Mouse (Mus musculus): ENCODE data around the gene Vsir. TPM values are rescaled to one million over a fixed set of nuclear protein-coding genes. Genes with fewer than 3 reads are reported as not detected.

Gene Vsir
- polyA plus RNA-seq, 1 experiment from 2014 or later = 4.5 TPM

GRCm38 (mm10) chr10:60391661-60392060 lies 45.0 kb downstream of the Vsir start:
- H3K36me3 ChIP-seq = no peaks in the 10 kb centered on the region
- peaks cover 14% of the 10 kb centered on the region for H3K4me1 ChIP-seq
- H3K27ac ChIP-seq (replicated peaks) = no peak overlapping the region
- 76% methylated on average over 9 of the region's 9 CpGs for WGBS
- no peak overlapping the region for H3K4me3 ChIP-seq (replicated peaks)
- no peak overlapping the region for H3K4me2 ChIP-seq
- ATAC-seq (ENCODE audit: low FRiP score) = no peak
- H3K9me3 ChIP-seq (replicated peaks) = no peaks in the 10 kb centered on the region
- no peak overlapping the region for H3K9ac ChIP-seq (replicated peaks)
- H3K27me3 ChIP-seq (replicated peaks) = no peaks in the 10 kb centered on the region

DNA sequence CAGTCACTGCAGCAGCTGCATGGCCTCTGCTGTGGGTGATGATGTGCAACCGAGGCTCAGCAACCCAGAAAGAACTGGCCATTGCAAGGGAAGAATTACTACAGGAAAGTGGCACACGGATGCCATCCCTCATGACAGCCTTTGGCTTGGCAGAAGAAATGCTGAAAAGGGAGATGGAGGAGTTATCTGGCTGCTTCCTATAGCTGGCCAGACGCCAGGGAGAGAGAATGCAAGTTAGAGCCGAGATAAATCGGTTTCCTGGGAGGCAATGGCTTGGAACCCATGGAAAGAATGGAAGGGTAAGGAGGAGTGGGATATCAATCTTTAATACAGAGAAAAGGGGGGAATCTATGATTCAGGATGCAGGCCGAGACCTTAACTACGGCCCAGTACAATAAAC lies 48.3 kb downstream of the Vsir start:
- H3K9ac ChIP-seq (replicated peaks) = no peak overlapping the region

DNA sequence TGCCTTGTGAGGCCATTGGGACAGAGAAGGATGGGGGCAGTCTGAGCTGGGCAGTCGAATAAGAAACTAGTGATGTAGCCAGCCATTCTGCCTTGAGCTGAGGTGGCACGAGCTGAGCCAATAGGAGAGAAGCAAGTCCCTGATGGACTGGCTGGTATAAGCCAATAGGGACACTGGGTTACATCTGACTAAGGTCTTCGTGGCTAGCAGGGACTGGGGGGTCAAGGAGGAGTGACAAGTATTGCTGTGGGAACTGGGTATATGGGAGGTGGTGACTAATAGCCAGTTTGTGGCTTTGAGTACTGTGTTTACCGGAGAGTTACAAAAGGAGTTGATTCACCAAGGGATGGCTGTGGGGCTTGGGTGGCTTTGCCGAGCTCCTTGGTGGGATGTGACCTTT lies 49.0 kb downstream of the Vsir start:
- Histone ChIP-seq H3K4me3 (replicated peaks) (no peak overlapping the region), H3K9me3 (replicated peaks) (no peaks in the 10 kb centered on the region), H3K36me3 (no peaks in the 10 kb centered on the region), H3K9ac (replicated peaks) (no peak overlapping the region), H3K27ac (replicated peaks) (peak overlapping the region; percentile 38; the same call in 1 of the 2 replicates), H3K4me1 (peaks cover 28% of the 10 kb centered on the region), H3K4me2 (no peak overlapping the region), H3K27me3 (replicated peaks) (no peaks in the 10 kb centered on the region)
- ATAC-seq (ENCODE audit: low FRiP score) = 0 out of 2 replicates have a peak, but pooled peaks have one; percentile 18
- 66% methylated on average over 5 of the region's 5 CpGs for whole genome bisulfite sequencing

More for the DNA sequence above, 48.3 kb downstream of the Vsir start:
- Histone ChIP-seq H3K27ac (replicated peaks) (peak overlapping the region; percentile 38), H3K36me3 (no peaks in the 10 kb centered on the region), H3K4me3 (replicated peaks) (no peak overlapping the region), H3K4me2 (no peak overlapping the region), H3K4me1 (peaks cover 24% of the 10 kb centered on the region), H3K9me3 (replicated peaks) (no peaks in the 10 kb centered on the region), H3K27me3 (replicated peaks) (no peaks in the 10 kb centered on the region)
- WGBS = 42% methylated on average over 7 of the region's 7 CpGs
- no peak for ATAC-seq (ENCODE audit: low FRiP score)

DNA sequence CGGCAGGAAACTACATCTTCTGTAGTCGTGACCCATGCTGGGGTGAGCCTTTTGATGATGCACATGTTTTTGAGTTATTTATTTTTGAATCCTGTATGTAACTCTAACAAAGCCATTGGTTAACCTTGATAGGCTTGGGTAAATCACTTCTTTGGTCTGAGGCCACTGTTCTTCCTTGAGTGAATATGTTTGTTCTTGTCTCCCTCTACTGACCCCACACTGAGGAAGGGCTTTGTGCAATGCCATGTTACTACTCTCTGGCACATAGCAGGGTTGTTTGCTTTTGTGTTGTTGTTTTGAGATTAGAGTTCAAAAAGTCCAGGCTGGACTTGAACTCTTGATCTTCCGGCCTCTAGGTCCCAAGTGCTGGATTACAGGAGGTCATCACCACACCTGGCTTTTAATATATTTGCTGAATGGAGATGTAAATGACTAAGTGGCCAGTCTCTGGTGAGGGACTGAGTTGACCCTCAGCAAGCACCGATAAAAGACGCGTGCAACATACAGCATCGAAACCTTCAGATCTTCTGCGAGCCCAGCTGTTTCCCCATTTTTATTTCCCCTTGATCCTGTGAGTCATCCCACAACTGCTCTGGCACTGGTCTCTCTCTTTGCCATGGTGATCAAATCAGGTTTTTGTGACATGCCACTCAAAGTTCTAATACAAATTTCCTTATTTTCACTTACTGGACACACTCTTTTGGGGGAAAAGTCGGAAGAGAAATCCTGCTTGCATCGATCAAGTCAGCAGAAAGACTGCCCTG lies 51.6 kb downstream of the Vsir start:
- H3K4me3 ChIP-seq (replicated peaks) = no peak overlapping the region
- no peak for ATAC-seq (ENCODE audit: low FRiP score)

DNA sequence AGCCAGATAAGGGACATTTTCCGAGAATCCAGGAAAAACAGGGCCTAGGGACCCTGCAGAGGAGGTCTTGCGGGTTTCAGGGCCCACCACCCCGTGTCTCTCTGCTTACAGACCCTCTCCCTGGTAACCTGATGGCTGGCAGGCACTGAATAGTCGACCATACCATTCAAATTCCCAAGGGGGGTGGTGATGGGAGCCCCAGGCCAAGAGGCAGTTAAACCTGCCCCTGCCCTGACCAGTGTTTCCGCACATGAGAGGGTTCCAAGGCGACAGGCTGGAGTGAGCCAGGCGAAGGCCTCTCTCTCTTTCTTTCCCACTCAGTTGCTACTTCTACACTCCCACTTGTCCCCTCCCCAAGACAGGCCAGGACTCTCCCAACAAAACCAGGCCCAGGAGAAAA lies 52.8 kb downstream of the Vsir start, which contains the start of gene Gm17455:
TSS of gene Gm17455 (plus strand) at position 278 of the 400 bp plus-strand sequence.
- WGBS = 34% methylated on average over 7 of the region's 7 CpGs
- Histone ChIP-seq H3K27ac (replicated peaks) (peak within 1 kb of the TSS; percentile 68), H3K4me2 (0 out of 2 replicates have a peak within 1 kb of the TSS, but pooled peaks have one; percentile 7), H3K4me1 (peaks cover 28% of the 10 kb centered on the region), H3K27me3 (replicated peaks) (no peaks in the 10 kb centered on the region), H3K4me3 (replicated peaks) (no peak within 1 kb of the TSS), H3K36me3 (no peaks in the 10 kb centered on the region), H3K9ac (replicated peaks) (0 out of 2 replicates have a peak within 1 kb of the TSS, but pooled peaks have one; percentile 2), H3K9me3 (replicated peaks) (no peaks in the 10 kb centered on the region)
- peak; percentile 69 for ATAC-seq (ENCODE audit: low FRiP score)

More for the DNA sequence above, 51.6 kb downstream of the Vsir start:
- Histone ChIP-seq H3K9ac (replicated peaks) (no peak overlapping the region), H3K4me2 (no peak overlapping the region), H3K27ac (replicated peaks) (no peak overlapping the region), H3K27me3 (replicated peaks) (no peaks in the 10 kb centered on the region), H3K9me3 (replicated peaks) (no peaks in the 10 kb centered on the region), H3K36me3 (no peaks in the 10 kb centered on the region), H3K4me1 (peaks cover 27% of the 10 kb centered on the region)
- WGBS = 88% methylated on average over 10 of the region's 10 CpGs

GRCm38 (mm10) chr10:60400507-60401295 lies 54.0 kb downstream of the Vsir start:
- no peaks in the 10 kb centered on the region for H3K9me3 ChIP-seq (replicated peaks)
- ATAC-seq (ENCODE audit: low FRiP score) = no peak
- H3K27ac ChIP-seq (replicated peaks) = peak overlapping the region; percentile 68
- H3K4me3 ChIP-seq (replicated peaks) = no peak overlapping the region
- peaks cover 20% of the 10 kb centered on the region; the same call in 1 of the 2 replicates for H3K4me1 ChIP-seq
- H3K9ac ChIP-seq (replicated peaks) = 0 out of 2 replicates have a peak overlapping the region, but pooled peaks have one; percentile 2
- no peaks in the 10 kb centered on the region for H3K36me3 ChIP-seq
- peak overlapping the region; percentile 9; the same call in 1 of the 2 replicates for H3K4me2 ChIP-seq
- WGBS = 73% methylated on average over 11 of the region's 11 CpGs
- no peaks in the 10 kb centered on the region for H3K27me3 ChIP-seq (replicated peaks)

GRCm38 (mm10) chr10:60405460-60406177 lies 59.0 kb downstream of the Vsir start:
- Histone ChIP-seq H3K4me3 (replicated peaks) (no peak overlapping the region), H3K9me3 (replicated peaks) (no peaks in the 10 kb centered on the region), H3K4me1 (peaks cover 10% of the 10 kb centered on the region), H3K9ac (replicated peaks) (no peak overlapping the region), H3K36me3 (no peaks in the 10 kb centered on the region), H3K4me2 (no peak overlapping the region), H3K27me3 (replicated peaks) (peaks cover 7% of the 10 kb centered on the region), H3K27ac (replicated peaks) (peak overlapping the region; percentile 60)
- ATAC-seq (ENCODE audit: low FRiP score) = 0 out of 2 replicates have a peak, but pooled peaks have one; percentile 36
- WGBS = 53% methylated on average over 7 of the region's 7 CpGs

- H3K27ac ChIP-seq (replicated peaks) = no peak overlapping the region
- peak; percentile 39; the same call in 1 of the 2 replicates for ATAC-seq (ENCODE audit: low FRiP score)
- 1% methylated on average over 5 of the region's 5 CpGs for WGBS
- no peak overlapping the region for H3K4me3 ChIP-seq (replicated peaks)
- H3K36me3 ChIP-seq = no peaks in the 10 kb centered on the region
- H3K9ac ChIP-seq (replicated peaks) = no peak overlapping the region
- peaks cover 11% of the 10 kb centered on the region for H3K27me3 ChIP-seq (replicated peaks)
- peaks cover 10% of the 10 kb centered on the region for H3K4me1 ChIP-seq
- no peak overlapping the region for H3K4me2 ChIP-seq
- H3K9me3 ChIP-seq (replicated peaks) = no peaks in the 10 kb centered on the region
These were observed 61.2 kb downstream of the Vsir start for GRCm38 (mm10) chr10:60407831-60408230.

DNA sequence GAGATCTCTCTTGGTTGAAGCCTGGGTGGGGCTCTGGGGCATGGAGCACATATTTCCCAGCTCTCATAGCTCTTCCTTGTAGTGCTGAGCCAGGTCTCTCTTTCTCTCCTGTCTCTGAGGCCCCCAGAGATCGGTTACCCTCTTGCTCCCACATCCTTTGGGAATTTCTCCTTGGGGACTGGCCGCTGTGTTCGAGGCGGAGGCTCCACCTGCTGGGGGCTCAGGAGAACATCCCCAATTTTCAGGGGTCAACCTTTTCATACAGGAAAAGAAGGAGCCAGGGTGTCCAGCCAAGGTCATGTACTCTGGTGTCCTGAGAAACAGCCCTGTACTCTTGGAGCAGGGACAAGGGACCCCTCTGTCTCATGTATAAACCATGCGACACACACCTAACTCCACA lies 65.1 kb downstream of the Vsir start:
- H3K9ac ChIP-seq (replicated peaks) = no peak overlapping the region
- peaks cover 11% of the 10 kb centered on the region for H3K27me3 ChIP-seq (replicated peaks)
- no peak for ATAC-seq (ENCODE audit: low FRiP score)
- 28% methylated on average over 5 of the region's 5 CpGs for WGBS
- H3K36me3 ChIP-seq = no peaks in the 10 kb centered on the region
- no peaks in the 10 kb centered on the region for H3K4me1 ChIP-seq
- H3K27ac ChIP-seq (replicated peaks) = no peak overlapping the region
- H3K9me3 ChIP-seq (replicated peaks) = no peaks in the 10 kb centered on the region
- no peak overlapping the region for H3K4me2 ChIP-seq
- no peak overlapping the region for H3K4me3 ChIP-seq (replicated peaks)

GRCm38 (mm10) chr10:60413756-60414155 lies 67.1 kb downstream of the Vsir start:
- 89% methylated on average over 2 of the region's 2 CpGs for WGBS

GRCm38 (mm10) chr10:60417041-60417440 lies 70.4 kb downstream of the Vsir start:
- no peak overlapping the region for H3K27ac ChIP-seq (replicated peaks)
- H3K9ac ChIP-seq (replicated peaks) = no peak overlapping the region
- H3K36me3 ChIP-seq = no peaks in the 10 kb centered on the region
- no peak overlapping the region for H3K4me2 ChIP-seq
- no peak for ATAC-seq (ENCODE audit: low FRiP score)
- WGBS = 94% methylated on average over 2 of the region's 2 CpGs
- no peaks in the 10 kb centered on the region for H3K27me3 ChIP-seq (replicated peaks)
- no peaks in the 10 kb centered on the region for H3K9me3 ChIP-seq (replicated peaks)
- H3K4me3 ChIP-seq (replicated peaks) = no peak overlapping the region
- H3K4me1 ChIP-seq = no peaks in the 10 kb centered on the region

More at GRCm38 (mm10) chr10:60413756-60414155, 67.1 kb downstream of the Vsir start:
- no peak for ATAC-seq (ENCODE audit: low FRiP score)
- Histone ChIP-seq H3K4me1 (no peaks in the 10 kb centered on the region), H3K27me3 (replicated peaks) (peaks cover 5% of the 10 kb centered on the region; the same call in 1 of the 2 replicates), H3K36me3 (no peaks in the 10 kb centered on the region), H3K4me2 (no peak overlapping the region), H3K4me3 (replicated peaks) (no peak overlapping the region), H3K27ac (replicated peaks) (no peak overlapping the region), H3K9ac (replicated peaks) (no peak overlapping the region), H3K9me3 (replicated peaks) (no peaks in the 10 kb centered on the region)
